Mouse (Mus musculus): ENCODE data around the gene Isoc2a.
A peak's percentile ranks its signal among the peaks of the same experiment; 100 is the strongest.

Isoc2a gene

GRCm38 (mm10) chr7:4940068-4940479 is 63.1 kb downstream of the Isoc2a start:
- peak; percentile 87 for DNase-seq (ENCODE audit: low spot score)

DNA sequence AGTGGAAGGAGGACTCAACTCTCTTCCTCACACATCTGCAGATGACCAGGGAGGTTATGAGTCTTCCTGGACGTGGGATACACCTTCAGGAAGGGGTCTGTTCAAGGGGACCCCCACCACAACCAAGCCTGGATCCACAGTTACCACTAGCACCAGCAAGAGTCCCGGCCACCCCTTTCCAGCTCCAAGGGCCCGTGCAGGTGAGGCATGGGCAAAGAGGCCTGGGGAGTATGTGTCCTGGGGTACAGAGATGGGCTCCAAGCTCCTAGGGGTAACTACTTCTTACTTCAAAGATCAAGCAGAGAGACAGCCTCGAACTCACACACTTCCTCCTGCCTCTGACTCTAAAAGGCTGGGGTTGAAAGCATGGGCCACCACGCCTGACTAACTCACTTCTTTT is 65.7 kb downstream of the Isoc2a start:
- no peak for DNase-seq (ENCODE audit: low spot score)

DNA sequence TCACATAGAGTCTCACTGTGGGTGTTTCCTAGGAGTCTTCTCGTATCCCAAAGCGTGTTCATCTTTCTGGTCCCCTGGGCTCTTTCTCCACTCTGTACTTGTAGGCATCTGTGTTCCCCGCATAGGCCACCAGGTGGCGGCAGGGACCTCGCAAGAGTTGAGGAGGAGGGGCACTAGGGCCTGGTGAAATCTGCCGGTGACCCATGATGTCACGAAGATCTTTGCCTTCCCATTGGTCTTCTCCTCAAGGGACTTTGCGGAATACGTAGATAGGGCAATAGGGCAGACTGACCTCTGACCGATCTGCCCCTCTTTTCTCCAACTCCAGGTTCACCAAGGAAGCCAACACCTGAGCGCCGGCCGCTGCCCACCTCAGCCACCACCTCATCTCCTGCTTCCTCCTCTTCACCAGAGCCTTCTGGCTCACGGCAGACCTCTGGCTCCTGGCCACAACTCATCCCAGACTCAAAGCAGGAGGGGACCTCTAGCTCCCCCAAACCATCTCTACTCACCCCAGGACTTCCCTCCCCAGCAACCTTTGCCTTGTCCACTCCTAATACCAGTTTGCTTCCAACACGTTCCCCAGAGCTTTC is 66.4 kb downstream of the Isoc2a start:
- peak; percentile 95 for DNase-seq (ENCODE audit: low spot score)

Data from embryo, embryonic 10 days (tissue).